Mouse (Mus musculus) heart, embryonic 14.5 days (tissue): ENCODE measurements around the gene Ssr3. TPM values are rescaled to one million over a fixed set of nuclear protein-coding genes. Genes with fewer than 3 reads are reported as not detected.

Source experiments
- ATAC-seq: fragments of 200-750 bp; cut with Nextera tagmentation; 2 replicates; pipeline ENCODE4 v1.8.0; 2017; ENCODE audit warnings: low read depth, moderate TSS enrichment; ENCODE audit not compliant: insufficient number of reproducible peaks, insufficient read depth, low FRiP score
- H3K27ac ChIP-seq, 2 experiments: fragments of 200-500 bp in 1 of 2; fragments of 300-500 bp in 1 of 2; sonication (generic) in 1 of 2; replicated peaks in 1 of 2; 2 replicates each; pipeline ENCODE4 v1.5.1; 2012 to 2014; ENCODE audit warnings: low read depth in 2 of 2, low read length in 2 of 2, control low read depth in 1 of 2, mild to moderate bottlenecking in 1 of 2, mixed read lengths in 1 of 2; ENCODE audit not compliant: control insufficient read depth in 1 of 2, insufficient read depth in 1 of 2
- H3K27me3 ChIP-seq: fragments of 300-500 bp; sonication (generic); 2 replicates; pipeline ENCODE4 v1.6.1; 2014; ENCODE audit warnings: mild to moderate bottlenecking, low read length, control low read depth; ENCODE audit not compliant: control insufficient read depth, insufficient read depth
- H3K36me3 ChIP-seq: fragments of 300-500 bp; sonication (generic); 2 replicates; pipeline ENCODE4 v1.6.1; 2014; ENCODE audit warnings: mild to moderate bottlenecking, control low read depth, low read length, mixed read lengths; ENCODE audit not compliant: control insufficient read depth, insufficient read depth
- H3K4me1 ChIP-seq, 2 experiments: fragments of 200-500 bp in 1 of 2; fragments of 300-500 bp in 1 of 2; sonication (generic) in 1 of 2; 2 replicates each; pipeline ENCODE4 v1.6.1; 2012 to 2014; ENCODE audit warnings: low read length in 2 of 2, control low read depth in 1 of 2, mixed read lengths in 1 of 2; ENCODE audit not compliant: control insufficient read depth in 2 of 2, insufficient read depth in 2 of 2
- H3K4me2 ChIP-seq: fragments of 300-500 bp; sonication (generic); 2 replicates; pipeline ENCODE4 v1.6.1; 2014; ENCODE audit warnings: mild to moderate bottlenecking, low read length
- H3K4me3 ChIP-seq, 2 experiments: fragments of 200-500 bp in 1 of 2; fragments of 300-500 bp in 1 of 2; sonication (generic) in 1 of 2; 2 replicates each; pipeline ENCODE4 v1.5.1; 2012 to 2014; ENCODE audit warnings: low read length in 2 of 2, mild to moderate bottlenecking in 2 of 2, control low read depth in 1 of 2, low read depth in 1 of 2, moderate library complexity in 1 of 2; ENCODE audit not compliant: control insufficient read depth in 1 of 2, insufficient read depth in 1 of 2
- H3K9ac ChIP-seq: fragments of 300-500 bp; sonication (generic); 2 replicates; pipeline ENCODE4 v1.6.1; 2014; ENCODE audit warnings: mild to moderate bottlenecking, low read length
- H3K9me3 ChIP-seq: fragments of 300-500 bp; sonication (generic); 2 replicates; pipeline ENCODE4 v1.6.1; 2016; ENCODE audit warnings: low read length, control low read depth; ENCODE audit not compliant: control insufficient read depth
- WGBS: fragments of 180-500 bp; shearing (Covaris S2); extraction: QIAGEN DNeasy Blood & Tissue Kit; methylation state at CpG from one replicate; pipeline ENCODE4 v1.1.7; 2014; 5-methylcytosine and 5-hydroxymethylcytosine counted together
- polyA plus RNA-seq: library from polyadenylated mRNA; unstranded; fragments of >200 nt; fragmentation: Nextera tagmentation; extraction: Ambion mirVana; gene quantifications from 2 replicates; pipeline ENCODE4 v1.2.1, GENCODE M21; 2014

The Ssr3 gene
- polyA plus RNA-seq, 1 experiment from 2014 or later, result 230 TPM

GRCm38 (mm10) chr3:65374729-65375128 lies 17.7 kb downstream of the Ssr3 start:
- 73% methylated on average over 3 of the region's 3 CpGs for WGBS
- peaks cover 59% of the 10 kb centered on the region for H3K36me3 ChIP-seq
- H3K27me3 ChIP-seq, result no peaks in the 10 kb centered on the region
- no peaks in the 10 kb centered on the region for H3K9me3 ChIP-seq
- ATAC-seq, result no peak
- H3K27ac ChIP-seq, result no peak overlapping the region
- no peak overlapping the region for H3K9ac ChIP-seq
- H3K4me1 ChIP-seq, result peaks cover 5% of the 10 kb centered on the region in 2 experiments; a peak in 3 of 4 replicates
- no peak overlapping the region for H3K4me3 ChIP-seq
- no peak overlapping the region for H3K4me2 ChIP-seq

- Histone ChIP-seq H3K27me3 (no peaks in the 10 kb centered on the region), H3K27ac (peak overlapping the region; percentile 64 to 73), H3K9me3 (no peaks in the 10 kb centered on the region), H3K4me3 (no peak overlapping the region), H3K36me3 (peaks cover 51% of the 10 kb centered on the region), H3K9ac (no peak overlapping the region), H3K4me2 (no peak overlapping the region), H3K4me1 (peaks cover 5% of the 10 kb centered on the region in 2 experiments; a peak in 3 of 4 replicates)
- ATAC-seq, result no peak; the same call in 1 of the 2 replicates
- WGBS, result 49% methylated on average over 5 of the region's 5 CpGs
These were observed 18.7 kb downstream of the Ssr3 start for GRCm38 (mm10) chr3:65373594-65374182.

DNA sequence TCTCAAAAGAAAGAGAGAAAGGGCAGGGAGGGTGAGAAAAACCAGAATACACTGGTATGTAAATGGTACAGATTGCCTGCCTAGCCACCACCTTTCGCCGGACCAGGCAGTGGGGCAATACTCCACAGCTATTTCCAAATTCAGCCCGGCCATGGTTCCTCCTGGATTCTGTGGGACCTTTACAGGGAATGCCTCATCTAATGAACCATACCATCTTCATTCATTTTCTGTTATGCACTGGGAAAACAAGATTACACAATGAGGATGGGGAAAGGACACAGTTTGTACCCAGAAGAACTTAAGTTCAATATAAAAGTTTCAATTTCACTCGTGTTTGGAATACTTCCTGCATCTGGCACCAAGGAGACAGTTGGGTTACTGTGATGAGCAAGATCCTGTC lies 19.9 kb downstream of the Ssr3 start:
- no peak overlapping the region for H3K9ac ChIP-seq
- H3K4me2 ChIP-seq, result no peak overlapping the region
- 70% methylated on average over 4 of the region's 4 CpGs for WGBS
- H3K4me1 ChIP-seq, result peaks cover 5% of the 10 kb centered on the region in 2 experiments; a peak in 3 of 4 replicates
- no peaks in the 10 kb centered on the region for H3K9me3 ChIP-seq
- no peaks in the 10 kb centered on the region for H3K27me3 ChIP-seq
- no peak for ATAC-seq
- H3K36me3 ChIP-seq, result peaks cover 49% of the 10 kb centered on the region
- H3K27ac ChIP-seq, result no peak overlapping the region
- no peak overlapping the region for H3K4me3 ChIP-seq

DNA sequence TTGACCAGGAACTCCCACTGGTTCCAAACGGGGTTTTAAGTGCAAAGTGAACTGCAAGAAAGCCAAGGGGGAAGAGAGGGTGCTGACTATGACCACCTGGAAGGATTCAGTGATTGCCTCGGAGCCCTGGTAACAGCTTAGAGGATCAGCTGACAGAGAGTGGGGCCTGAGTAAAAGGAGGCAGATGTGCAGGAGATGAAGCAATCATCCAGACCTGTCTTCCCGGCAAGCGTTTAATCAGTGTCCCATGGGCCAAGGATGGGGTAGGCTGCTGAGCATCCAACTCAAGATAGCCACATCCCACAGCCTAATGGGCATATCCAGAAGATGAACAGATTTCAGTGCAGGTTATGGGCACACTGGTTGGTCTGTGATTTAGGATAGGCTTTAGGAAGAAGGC lies 24.5 kb downstream of the Ssr3 start:
- no peak overlapping the region for H3K9ac ChIP-seq
- H3K36me3 ChIP-seq, result peaks cover 34% of the 10 kb centered on the region; the same call in 1 of the 2 replicates
- no peak overlapping the region for H3K4me2 ChIP-seq
- H3K27me3 ChIP-seq, result no peaks in the 10 kb centered on the region
- H3K4me1 ChIP-seq, result peaks cover 2 to 7% of the 10 kb centered on the region in 2 experiments; a peak in 1 of 4 replicates
- WGBS, result 45% methylated on average over 4 of the region's 4 CpGs
- H3K4me3 ChIP-seq, result no peak overlapping the region
- no peak overlapping the region for H3K27ac ChIP-seq
- no peak for ATAC-seq
- no peaks in the 10 kb centered on the region for H3K9me3 ChIP-seq

DNA sequence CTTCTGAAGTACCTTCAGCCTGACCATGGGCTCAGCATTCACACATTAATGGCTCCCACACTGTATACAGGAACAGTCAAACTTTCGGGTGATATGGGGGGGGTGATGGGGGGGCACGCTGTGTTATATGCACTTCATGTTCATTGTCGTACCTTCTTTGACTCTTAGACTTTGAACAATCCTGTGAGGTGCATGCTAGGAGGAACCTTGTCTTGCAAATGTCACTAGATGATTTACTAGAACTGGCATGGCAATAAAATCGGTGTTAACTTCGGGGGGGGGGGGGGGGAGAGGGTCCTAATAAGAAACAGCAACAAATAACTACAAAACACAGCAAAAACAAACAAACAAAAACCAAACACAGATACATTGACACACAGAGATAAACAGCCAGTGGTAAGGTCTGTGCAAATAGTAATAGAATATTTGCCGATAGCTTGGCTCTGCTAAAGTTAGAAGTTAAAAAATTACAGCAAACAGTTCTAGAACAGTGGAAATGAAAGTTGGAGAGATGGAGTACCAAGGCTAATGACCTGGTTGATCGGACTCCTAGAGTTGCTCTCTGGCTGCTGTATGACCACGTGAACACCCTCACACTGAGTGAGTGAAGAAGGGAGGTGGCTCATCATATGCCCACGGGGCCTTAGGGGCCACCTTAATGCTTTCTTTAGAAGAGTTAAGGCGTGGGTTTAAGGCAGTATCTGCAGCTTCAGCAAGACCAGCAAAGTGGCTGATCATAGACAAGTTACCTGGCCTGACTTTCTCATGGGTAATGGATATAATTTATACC lies 26.3 kb downstream of the Ssr3 start:
- no peak for ATAC-seq
- Histone ChIP-seq H3K9ac (no peak overlapping the region), H3K4me2 (no peak overlapping the region), H3K36me3 (peaks cover 16% of the 10 kb centered on the region; the same call in 1 of the 2 replicates), H3K27ac (no peak overlapping the region), H3K27me3 (no peaks in the 10 kb centered on the region), H3K9me3 (no peaks in the 10 kb centered on the region), H3K4me3 (no peak overlapping the region), H3K4me1 (peaks cover 4 to 15% of the 10 kb centered on the region in 2 experiments; a peak in 3 of 4 replicates)
- WGBS, result 87% methylated on average over 10 of the region's 10 CpGs

- ATAC-seq, result no peak
- no peak overlapping the region for H3K4me3 ChIP-seq
- 67% methylated on average over 6 of the region's 6 CpGs for WGBS
These were observed 27.2 kb downstream of the Ssr3 start for GRCm38 (mm10) chr3:65365184-65365583.

GRCm38 (mm10) chr3:65363438-65363837 lies 29.0 kb downstream of the Ssr3 start:
- ATAC-seq, result no peak
- 77% methylated on average over 1 of the region's 1 CpGs for WGBS
- Histone ChIP-seq H3K36me3 (peaks cover 9% of the 10 kb centered on the region; the same call in 1 of the 2 replicates), H3K27ac (no peak overlapping the region), H3K4me2 (no peak overlapping the region), H3K4me1 (peaks cover 10 to 36% of the 10 kb centered on the region in 2 experiments), H3K9me3 (no peaks in the 10 kb centered on the region), H3K9ac (no peak overlapping the region), H3K27me3 (no peaks in the 10 kb centered on the region), H3K4me3 (no peak overlapping the region)

More at GRCm38 (mm10) chr3:65365184-65365583, 27.2 kb downstream of the Ssr3 start:
- H3K4me1 ChIP-seq, result peaks cover 7 to 24% of the 10 kb centered on the region in 2 experiments
- H3K9me3 ChIP-seq, result no peaks in the 10 kb centered on the region
- peaks cover 9% of the 10 kb centered on the region; the same call in 1 of the 2 replicates for H3K36me3 ChIP-seq
- H3K27ac ChIP-seq, result no peak overlapping the region
- H3K9ac ChIP-seq, result no peak overlapping the region
- no peak overlapping the region for H3K4me2 ChIP-seq
- H3K27me3 ChIP-seq, result no peaks in the 10 kb centered on the region
